ENCODE assay signal across 8 mouse cellular contexts in genomic region chr14:30867042-30867441, GRCm38 (mm10). TPM values are rescaled to one million over a fixed set of nuclear protein-coding genes. Genes with fewer than 3 reads are reported as not detected.
DNase-seq lines count a peak whose midpoint lies in the region; ATAC-seq lines count a peak whose summit lies in the region.

No protein-coding gene starts in this region.

- H3K4me3 ChIP-seq in liver, embryonic 12.5 days: no peak overlapping the region

- no peak overlapping the region for H3K27ac ChIP-seq in liver, embryonic 12.5 days

- H3K9me3 ChIP-seq in liver, embryonic 12.5 days (replicated peaks): no peaks in the 10 kb centered on the region

- no peak overlapping the region for H3K9ac ChIP-seq in liver, embryonic 12.5 days

- peak; percentile 45; the same call in 1 of the 2 replicates for ATAC-seq in cerebellum, adult (ENCODE audit: insufficient number of reproducible peaks, low FRiP score, low TSS enrichment)
- peak; percentile 23; the same call in 1 of the 2 replicates for ATAC-seq in liver, embryonic 12.5 days

- peak; percentile 75 for DNase-seq in A20 (ENCODE audit: low read depth, low spot score)
- DNase-seq in ES-CJ7 (ENCODE audit: low read depth, low spot score): peak; percentile 73
- peak; percentile 43 to 66 for DNase-seq in frontal cortex, postnatal 14 days (ENCODE audit: low spot score in 2 of 2)
- DNase-seq in kidney, adult 9 months: peak; percentile 76
- DNase-seq in retina, adult 2 months (ENCODE audit: low read depth, low spot score): peak; percentile 36
- peak; percentile 53 for DNase-seq in yolk sac, embryonic 10.5 days (ENCODE audit: low spot score)

- H3K27me3 ChIP-seq in liver, embryonic 12.5 days (replicated peaks): no peaks in the 10 kb centered on the region

- WGBS in liver, embryonic 12.5 days (ENCODE audit: insufficient replicate concordance): 21% methylated on average over 5 of the region's 5 CpGs

- peaks cover 37% of the 10 kb centered on the region for H3K36me3 ChIP-seq in liver, embryonic 12.5 days

- no peak overlapping the region for H3K4me2 ChIP-seq in liver, embryonic 12.5 days

- peaks cover 28% of the 10 kb centered on the region for H3K4me1 ChIP-seq in liver, embryonic 12.5 days

RNA-seq across cellular contexts. Expression of gene Mustn1, which starts 12.0 kb away (rescaled TPM):
- polyA plus RNA-seq in liver, embryonic 12.5 days (2016; fragmentation: Nextera tagmentation; extraction: Ambion mirVana): 0.49 and 0.51 TPM in 2 replicates

RNA-seq across cellular contexts. Expression of gene Itih4, which starts 19.2 kb away (rescaled TPM):
- 8.8 and 9.2 TPM in 2 replicates for polyA plus RNA-seq in liver, embryonic 12.5 days (2016; fragmentation: Nextera tagmentation; extraction: Ambion mirVana)

RNA-seq across cellular contexts. Expression of gene Tmem110, which starts 41.7 kb away (rescaled TPM):
- 16.1 and 17.3 TPM in 2 replicates for polyA plus RNA-seq in liver, embryonic 12.5 days (2016; fragmentation: Nextera tagmentation; extraction: Ambion mirVana)

RNA-seq across cellular contexts. Expression of gene Itih3, which starts 56.5 kb away (rescaled TPM):
- polyA plus RNA-seq in liver, embryonic 12.5 days (2016; fragmentation: Nextera tagmentation; extraction: Ambion mirVana): 74.1 and 74.2 TPM in 2 replicates
